Mouse (Mus musculus) CH12.LX (cell line): ENCODE measurements at regions not wholly inside any gene's neighbourhood (a gene's known extent, or its start where the extent isn't known, plus 50 kb on each side); places are given as distances from the start of the nearest gene placed in this dataset.

Experiments used
- CTCF ChIP-seq, 2 experiments: IDR thresholded peaks in 1 of 2; conservative IDR thresholded peaks in 1 of 2; 2 replicates each; pipeline ENCODE4 v1.5.1; 2011 to 2012; ENCODE audit warnings: low read depth in 2 of 2, low read length in 2 of 2, improper control_type of control experiment in 1 of 2, inconsistent platforms in 1 of 2, mild to moderate bottlenecking in 1 of 2, moderate library complexity in 1 of 2
- EP300 ChIP-seq: IDR thresholded peaks from 2 replicates; pipeline ENCODE4 v1.6.1; 2011; ENCODE audit warnings: low read length, improper control_type of control experiment
- GABPA ChIP-seq: IDR thresholded peaks from 2 replicates; pipeline ENCODE4 v1.6.1; 2012; ENCODE audit warnings: low read depth, low read length, improper control_type of control experiment, inconsistent platforms; ENCODE audit not compliant: insufficient replicate concordance
- MAFK ChIP-seq: IDR thresholded peaks from 2 replicates; pipeline ENCODE4 v1.6.1; 2011; ENCODE audit warnings: low read length, improper control_type of control experiment; ENCODE audit not compliant: insufficient replicate concordance
- MAX ChIP-seq: IDR thresholded peaks from 2 replicates; pipeline ENCODE4 v1.6.1; 2011; ENCODE audit warnings: low read length, improper control_type of control experiment
- NELFE ChIP-seq: IDR thresholded peaks from 2 replicates; pipeline ENCODE4 v1.6.1; 2011; ENCODE audit warnings: low read depth, low read length, improper control_type of control experiment
- NRF1 ChIP-seq: IDR thresholded peaks from 2 replicates; pipeline ENCODE4 v1.6.1; 2014; ENCODE audit warnings: low read depth, mild to moderate bottlenecking, inconsistent platforms, low read length, improper control_type of control experiment, moderate library complexity
- POLR2A ChIP-seq: IDR thresholded peaks from 2 replicates; pipeline ENCODE4 v1.6.1; 2011; ENCODE audit warnings: low read depth, mild to moderate bottlenecking, improper control_type of control experiment, low read length
- TCF12 ChIP-seq: IDR thresholded peaks from 2 replicates; pipeline ENCODE4 v1.6.1; 2014; ENCODE audit warnings: low read depth, mild to moderate bottlenecking, inconsistent platforms, low read length, improper control_type of control experiment
- UBTF ChIP-seq: IDR thresholded peaks from 2 replicates; pipeline ENCODE4 v1.6.1; 2012; ENCODE audit warnings: low read depth, mild to moderate bottlenecking, inconsistent platforms, low read length, improper control_type of control experiment, moderate library complexity
- USF1 ChIP-seq: IDR thresholded peaks from 2 replicates; pipeline ENCODE4 v1.6.1; 2014; ENCODE audit warnings: low read depth, mild to moderate bottlenecking, inconsistent platforms, low read length, improper control_type of control experiment
- USF2 ChIP-seq: conservative IDR thresholded peaks from 2 replicates; pipeline ENCODE4 v1.6.1; 2011; ENCODE audit warnings: low read depth, low read length, improper control_type of control experiment
- ZC3H11A ChIP-seq: IDR thresholded peaks from 2 replicates; pipeline ENCODE4 v1.6.1; 2012; ENCODE audit warnings: low read depth, mild to moderate bottlenecking, inconsistent platforms, low read length, improper control_type of control experiment
- ZKSCAN1 ChIP-seq: IDR thresholded peaks from 2 replicates; pipeline ENCODE4 v1.6.1; 2012; ENCODE audit warnings: low read depth, inconsistent platforms, low read length, improper control_type of control experiment, borderline replicate concordance

DNA sequence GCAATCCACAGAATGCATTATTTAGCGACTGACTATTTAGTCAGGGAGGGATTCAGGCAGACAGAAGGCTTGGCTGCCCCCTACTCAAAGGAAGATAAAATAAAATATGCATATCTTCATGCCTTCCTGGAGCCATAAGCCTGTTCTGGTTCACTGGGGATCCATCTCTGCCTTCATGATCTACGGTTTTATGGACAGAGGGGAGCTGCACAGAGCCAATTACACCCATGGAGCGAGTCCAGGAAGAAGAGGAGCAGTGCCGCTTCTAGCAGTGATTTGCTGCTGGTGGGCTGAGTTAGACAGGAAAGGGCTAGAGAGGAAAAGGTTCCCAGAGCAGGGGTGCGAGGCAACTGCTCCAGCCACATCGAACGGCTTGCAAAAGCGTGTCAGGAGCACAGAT is 248.2 kb upstream of the Camk1g start:
- no peak for TF ChIP-seq USF2
- no peak for TF ChIP-seq NELFE
- no peak for TF ChIP-seq EP300
- TF ChIP-seq POLR2A: no peak
- no peak for TF ChIP-seq MAX
- TF ChIP-seq USF1: no peak
- no peak for TF ChIP-seq ZKSCAN1
- TF ChIP-seq CTCF (conservative IDR thresholded peaks at IDR 0.05 in 1 of 2, IDR thresholded peaks at IDR 0.05 in 1 of 2; ENCODE audit: low read depth in 2 of 2, low read length in 2 of 2): no peak
- TF ChIP-seq ZC3H11A: no peak
- TF ChIP-seq UBTF: no peak
- TF ChIP-seq TCF12: no peak
- no peak for TF ChIP-seq GABPA
- TF ChIP-seq NRF1: no peak
- TF ChIP-seq MAFK: no peak
